Mouse (Mus musculus) liver, adult 2 months (tissue): ENCODE results near the gene Gpr55. TPM values are rescaled to one million over a fixed set of nuclear protein-coding genes. Genes with fewer than 3 reads are reported as not detected.

ENCODE experiments used
- DNase-seq: peaks from one replicate; pipeline ENCODE4 v3.0.0-alpha.2; 2011; ENCODE audit warnings: low read depth, low spot score; ENCODE audit errors: extremely low read depth
- H3K27ac ChIP-seq: fragments of 200-500 bp; replicated peaks from 2 replicates; pipeline ENCODE4 v1.5.1; 2012; ENCODE audit warnings: low read depth, mild to moderate bottlenecking, control low read depth, inconsistent platforms, low read length; ENCODE audit not compliant: insufficient read depth
- H3K27me3 ChIP-seq: fragments of 200-500 bp; 2 replicates; pipeline ENCODE4 v1.6.1; 2012; ENCODE audit warnings: mild to moderate bottlenecking, moderate library complexity, low read length, inconsistent platforms; ENCODE audit not compliant: control insufficient read depth, insufficient read depth
- H3K36me3 ChIP-seq: fragments of 200-500 bp; 2 replicates; pipeline ENCODE4 v1.6.1; 2012; ENCODE audit warnings: low read length, inconsistent platforms; ENCODE audit not compliant: control insufficient read depth, insufficient read depth
- H3K4me1 ChIP-seq: fragments of 200-500 bp; 2 replicates; pipeline ENCODE4 v1.6.1; 2011; ENCODE audit warnings: low read length; ENCODE audit not compliant: control insufficient read depth, insufficient read depth
- H3K4me3 ChIP-seq: fragments of 200-500 bp; 2 replicates; pipeline ENCODE4 v1.5.1; 2011; ENCODE audit warnings: low read depth, mild to moderate bottlenecking, control low read depth, low read length, moderate library complexity; ENCODE audit not compliant: insufficient read depth
- H3K79me2 ChIP-seq: fragments of 200-500 bp; 2 replicates; pipeline ENCODE4 v1.6.1; 2012; ENCODE audit warnings: inconsistent platforms, mild to moderate bottlenecking, low read length, moderate library complexity; ENCODE audit not compliant: control insufficient read depth, insufficient read depth
- H3K9ac ChIP-seq: fragments of 200-500 bp; 2 replicates; pipeline ENCODE4 v1.6.1; 2012; ENCODE audit warnings: low read depth, mild to moderate bottlenecking, control low read depth, inconsistent platforms, low read length
- CTCF ChIP-seq: fragments of 200-500 bp; IDR thresholded peaks from 2 replicates; pipeline ENCODE4 v1.5.1; 2011; ENCODE audit warnings: low read depth, low read length, control low read depth
- POLR2A ChIP-seq: fragments of 200-500 bp; IDR thresholded peaks from 2 replicates; pipeline ENCODE4 v1.6.1; 2011; ENCODE audit warnings: low read length, control low read depth; ENCODE audit not compliant: insufficient read depth; ENCODE audit errors: extremely low read depth
- WGBS: fragments of 180-500 bp; shearing (Covaris S2); methylation state at CpG from one replicate; pipeline ENCODE4 v1.1.7; 2018; 5-methylcytosine and 5-hydroxymethylcytosine counted together
- polyA plus RNA-seq: library from polyadenylated mRNA; depleted of rRNA; stranded (reverse); fragments of >200 nt; gene quantifications from 2 replicates; pipeline ENCODE4 v1.2.3, GENCODE M21; 2012
- total RNA-seq: library from RNA; depleted of rRNA; stranded (reverse); fragments of >200 nt; gene quantifications from 2 replicates; pipeline ENCODE4 v1.2.3, GENCODE M21; 2014

Gene Gpr55
- total and polyA plus RNA-seq, 2 experiments = 0.04 to 0.09 TPM

- 50% methylated on average over 8 of the region's 8 CpGs for WGBS
- DNase-seq = peak; percentile 52
- Histone ChIP-seq H3K27me3 (no peaks in the 10 kb centered on the region), H3K79me2 (no peaks in the 10 kb centered on the region), H3K36me3 (no peaks in the 10 kb centered on the region), H3K27ac (no peak overlapping the region), H3K9ac (no peak overlapping the region), H3K4me1 (peaks cover 9% of the 10 kb centered on the region), H3K4me3 (no peak overlapping the region)
- TF ChIP-seq CTCF (peak; percentile 76), POLR2A (no peak)
These were observed 25.5 kb downstream of the Gpr55 start for GRCm38 (mm10) chr1:85935148-85935852.

DNA sequence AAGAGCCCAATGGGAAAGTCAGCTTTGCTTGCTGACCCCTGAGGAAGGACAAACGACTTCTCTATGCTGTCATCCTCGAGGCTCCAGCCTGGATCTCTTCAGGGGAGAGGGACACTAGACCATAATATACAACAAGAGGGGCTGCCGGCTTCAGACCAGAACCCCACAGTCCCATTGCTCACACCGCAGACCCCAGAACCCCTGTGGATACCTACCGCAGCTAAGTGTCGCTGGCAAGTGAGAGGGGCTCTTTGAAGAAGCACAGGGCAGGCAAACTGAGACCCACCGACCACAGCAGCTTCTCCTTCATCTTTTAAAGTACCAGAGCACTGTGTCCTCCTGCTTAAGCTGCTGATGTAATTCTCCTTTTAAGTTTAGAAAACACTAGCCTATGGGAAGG is 26.2 kb downstream of the Gpr55 start:
- Histone ChIP-seq H3K27ac (no peak overlapping the region), H3K9ac (no peak overlapping the region), H3K4me1 (peaks cover 9% of the 10 kb centered on the region), H3K4me3 (no peak overlapping the region), H3K27me3 (no peaks in the 10 kb centered on the region), H3K79me2 (no peaks in the 10 kb centered on the region), H3K36me3 (no peaks in the 10 kb centered on the region)
- no peak for DNase-seq
- TF ChIP-seq POLR2A (no peak), CTCF (no peak)
- WGBS = 71% methylated on average over 7 of the region's 7 CpGs

GRCm38 (mm10) chr1:85933631-85934465 is 27.0 kb downstream of the Gpr55 start:
- no peak overlapping the region for H3K4me3 ChIP-seq
- no peak for TF ChIP-seq CTCF
- no peak for TF ChIP-seq POLR2A
- H3K27ac ChIP-seq = no peak overlapping the region
- 31% methylated on average over 11 of the region's 11 CpGs for WGBS
- H3K27me3 ChIP-seq = no peaks in the 10 kb centered on the region
- DNase-seq = no peak
- no peaks in the 10 kb centered on the region for H3K79me2 ChIP-seq
- no peak overlapping the region for H3K9ac ChIP-seq
- H3K4me1 ChIP-seq = peaks cover 9% of the 10 kb centered on the region
- H3K36me3 ChIP-seq = no peaks in the 10 kb centered on the region

DNA sequence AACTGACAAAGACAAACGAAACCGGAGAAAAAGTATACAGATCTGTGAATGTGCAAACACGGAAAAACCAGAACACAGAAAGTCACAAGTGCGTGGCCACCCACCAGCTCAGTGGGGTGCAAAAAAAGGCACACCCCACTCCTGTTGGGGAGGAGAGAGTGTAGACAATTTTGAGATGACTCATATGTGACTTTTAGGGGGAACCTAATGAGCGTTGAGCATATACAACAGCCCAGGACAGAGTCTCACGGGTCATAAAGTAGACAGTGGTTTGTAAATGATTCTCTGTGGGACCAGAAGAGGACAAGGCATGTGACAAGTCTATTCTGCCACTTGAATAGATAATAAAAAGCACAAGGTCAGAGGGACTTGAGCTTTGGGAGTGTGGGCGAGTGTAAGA is 27.6 kb downstream of the Gpr55 start:
- no peak for DNase-seq
- no peak overlapping the region for H3K4me3 ChIP-seq
- peaks cover 9% of the 10 kb centered on the region for H3K4me1 ChIP-seq
- 4% methylated on average over 7 of the region's 7 CpGs for WGBS
- no peaks in the 10 kb centered on the region for H3K27me3 ChIP-seq
- H3K79me2 ChIP-seq = no peaks in the 10 kb centered on the region
- H3K9ac ChIP-seq = no peak overlapping the region
- no peak overlapping the region for H3K27ac ChIP-seq
- no peaks in the 10 kb centered on the region for H3K36me3 ChIP-seq
- TF ChIP-seq CTCF = no peak
- TF ChIP-seq POLR2A = no peak

DNA sequence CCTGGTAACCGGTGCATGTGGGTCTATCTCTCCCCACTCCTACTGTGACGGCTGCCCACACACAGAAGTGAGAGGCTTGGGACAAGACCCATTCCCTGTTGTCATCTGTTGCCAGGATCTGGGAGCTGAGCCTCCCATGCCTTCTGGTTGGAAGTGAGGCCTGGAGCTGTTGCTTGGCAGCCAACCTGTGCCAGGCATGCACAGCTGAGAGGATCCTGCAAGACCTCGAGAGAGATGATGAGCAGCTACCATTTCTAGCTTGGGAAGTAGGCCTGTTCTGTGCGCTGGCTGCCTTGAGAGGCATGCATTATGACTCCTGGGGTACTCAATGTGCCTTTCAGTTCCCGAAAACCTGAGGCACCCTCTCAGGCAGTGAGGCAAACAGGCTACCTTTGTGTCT is 29.6 kb downstream of the Gpr55 start:
- TF ChIP-seq CTCF (no peak), POLR2A (no peak)

More for the DNA sequence above, 29.6 kb downstream of the Gpr55 start:
- Histone ChIP-seq H3K27ac (no peak overlapping the region), H3K79me2 (no peaks in the 10 kb centered on the region), H3K4me1 (peaks cover 9% of the 10 kb centered on the region), H3K36me3 (no peaks in the 10 kb centered on the region), H3K9ac (no peak overlapping the region), H3K4me3 (no peak overlapping the region), H3K27me3 (no peaks in the 10 kb centered on the region)
- DNase-seq = no peak
- WGBS = 93% methylated on average over 5 of the region's 5 CpGs
